Mouse (Mus musculus) megakaryocyte-erythroid progenitor cell, adult 5-6 weeks (primary cell): ENCODE data around the gene Gcnt1. TPM values are rescaled to one million over a fixed set of nuclear protein-coding genes. Genes with fewer than 3 reads are reported as not detected.

Experiments used
- ATAC-seq: replicated peaks from 2 replicates; pipeline ENCODE4 v1.8.0; 2016; ENCODE audit warnings: mild to moderate bottlenecking, inconsistent platforms; ENCODE audit not compliant: severe bottlenecking, poor library complexity, low FRiP score, low TSS enrichment
- total RNA-seq, 2 experiments: library from RNA; stranded (forward) in 1 of 2; stranded (reverse) in 1 of 2; fragments of 200-1000, 215-1000 nt in 1 of 2; fragments of >200 nt in 1 of 2; fragmentation: Nextera tagmentation in 1 of 2; gene quantifications; 2 replicates each; pipeline ENCODE4 v1.2.3; 2014 to 2017

Gene Gcnt1
- total RNA-seq, 2 experiments from 2014 or later: 18.0 to 26.0 TPM

DNA sequence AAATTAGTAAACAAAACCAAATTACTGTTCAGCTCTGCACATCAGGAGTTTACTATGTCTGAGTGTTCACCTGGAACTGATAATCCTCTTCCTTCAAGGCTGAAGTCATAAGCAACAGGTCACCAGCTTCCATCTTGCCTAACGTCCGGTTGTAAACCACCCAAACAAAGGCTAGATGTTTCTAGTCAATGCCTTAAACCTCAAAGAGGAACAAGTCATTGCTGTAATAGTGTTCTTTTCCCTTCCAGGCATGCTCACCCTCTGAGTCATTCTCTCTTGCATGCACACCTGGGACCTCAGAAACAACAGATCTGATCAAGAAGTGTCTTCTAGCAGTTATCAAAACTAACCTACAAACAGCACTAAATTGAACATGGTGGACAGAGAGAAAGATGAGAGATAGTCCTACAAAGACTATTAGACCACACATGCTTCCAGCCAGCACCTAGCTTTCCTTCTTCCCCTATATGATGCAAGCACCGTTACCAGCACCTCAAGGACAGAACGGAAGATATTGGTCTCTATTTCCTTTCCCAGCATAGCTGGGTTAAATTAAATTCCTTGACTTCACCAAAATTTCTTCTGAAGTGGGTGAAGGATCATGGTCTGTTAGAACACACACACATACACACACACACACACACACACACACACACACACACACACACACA is 94.1 kb downstream of the Gcnt1 start:
- no peak for ATAC-seq

Other genes starting within 250 kb of the Gcnt1 start
- gene Rfk, start 21.2 kb upstream of the Gcnt1 start, total RNA-seq (2014; fragmentation: Nextera tagmentation): 51.3 and 62.6 TPM in 2 replicates
- gene Rfk, start 21.2 kb upstream of the Gcnt1 start, total RNA-seq (2017): 49.0 and 49.4 TPM in 2 replicates